Mouse (Mus musculus): ENCODE measurements at regions not wholly inside any gene's neighbourhood (a gene's known extent, or its start where the extent isn't known, plus 50 kb on each side); places are given as distances from the start of the nearest gene placed in this dataset.

DNA sequence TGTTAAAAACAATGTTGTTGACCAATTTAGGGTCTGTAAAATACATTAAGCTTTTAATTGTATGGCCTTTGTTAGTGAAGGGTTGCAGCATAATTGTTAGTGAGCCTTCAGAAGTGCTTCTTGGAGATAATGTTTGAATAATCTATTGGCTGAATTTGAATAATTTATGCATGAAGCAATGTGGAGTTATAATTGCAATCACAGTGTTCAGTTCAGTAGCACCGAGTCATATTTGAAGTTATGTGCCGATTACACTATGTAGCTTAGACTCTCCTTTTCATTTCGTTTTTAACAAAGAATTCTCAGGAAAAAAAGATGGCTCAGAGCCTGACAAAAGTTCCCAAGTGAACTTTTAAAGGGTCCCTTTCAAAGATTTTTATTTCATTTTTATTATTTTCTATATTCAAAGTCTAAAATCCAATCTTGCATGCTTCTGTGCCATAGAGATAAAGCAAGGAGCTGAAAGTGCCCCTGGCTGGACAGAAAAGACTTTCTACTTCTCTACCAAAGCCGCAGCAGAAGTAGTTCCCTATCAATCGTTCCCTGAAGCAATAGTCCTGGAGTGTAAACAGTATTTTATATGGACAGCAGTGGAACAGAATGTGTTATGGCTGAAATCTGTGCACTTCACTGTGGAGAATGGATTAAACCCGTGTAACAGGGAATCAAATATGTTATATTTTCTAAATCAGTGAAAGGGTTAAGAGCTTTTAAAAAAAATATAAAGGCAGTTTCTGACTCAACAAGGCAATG is 556.3 kb upstream of the Slc39a10 start:
- no peak overlapping the region for H3K4me3 ChIP-seq
- no peak for DNase-seq (ENCODE audit: extremely low spot score in 1 of 2, low spot score in 2 of 2)
- TF ChIP-seq CTCF (IDR thresholded peaks at IDR 0.05): no peak
- intact Hi-C loops (cut with DNase I): no loop called here
- H3K27ac ChIP-seq: no peak overlapping the region

DNA sequence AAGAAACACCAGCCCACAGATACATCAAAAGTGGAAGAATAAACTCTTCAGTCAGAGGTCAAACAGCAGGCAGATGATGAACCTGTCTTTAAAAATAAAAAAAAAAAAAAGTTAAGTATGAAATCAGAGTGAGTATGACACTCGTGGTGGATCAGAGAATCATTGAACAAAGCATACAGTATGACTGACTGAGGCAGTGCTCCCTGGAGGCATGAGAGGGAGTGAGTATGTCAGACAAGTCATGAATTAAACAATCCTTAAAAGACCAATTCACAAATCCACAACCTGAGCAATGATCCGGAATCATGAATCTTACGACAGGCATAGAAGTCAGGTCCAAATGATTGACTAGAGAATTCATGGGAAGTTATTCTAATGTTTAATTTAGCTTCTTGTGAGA is 555.4 kb upstream of the Slc39a10 start:
- Histone ChIP-seq H3K4me3 (no peak overlapping the region), H3K27ac (no peak overlapping the region)
- DNase-seq (ENCODE audit: extremely low spot score in 1 of 2, low spot score in 2 of 2): no peak
- TF ChIP-seq CTCF (IDR thresholded peaks at IDR 0.05): no peak
- intact Hi-C loops (cut with DNase I): no loop called here

DNA sequence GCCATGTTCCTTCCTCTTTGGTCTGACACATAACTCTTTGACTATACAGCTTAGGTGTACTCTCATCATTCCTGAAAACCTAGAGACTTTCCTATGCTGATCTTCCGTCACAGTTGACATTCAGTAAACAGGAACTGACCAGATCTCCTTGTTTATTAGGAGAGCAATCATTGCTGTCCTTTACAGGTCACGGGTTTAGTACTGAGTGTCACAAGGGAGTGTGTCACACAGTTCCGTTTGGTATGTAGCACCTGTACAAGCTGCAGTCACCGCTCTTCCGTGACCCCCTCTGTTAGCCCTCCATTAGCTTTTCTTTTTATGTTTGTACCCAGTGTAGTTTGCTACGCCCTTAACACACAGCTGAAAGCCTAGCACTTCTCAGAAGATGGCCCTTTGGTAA is 553.4 kb upstream of the Slc39a10 start:
- no peak overlapping the region for H3K27ac ChIP-seq
- intact Hi-C loops (cut with DNase I): no loop called here
- no peak for DNase-seq (ENCODE audit: extremely low spot score in 1 of 2, low spot score in 2 of 2)
- no peak for TF ChIP-seq CTCF (IDR thresholded peaks at IDR 0.05)
- no peak overlapping the region for H3K4me3 ChIP-seq

DNA sequence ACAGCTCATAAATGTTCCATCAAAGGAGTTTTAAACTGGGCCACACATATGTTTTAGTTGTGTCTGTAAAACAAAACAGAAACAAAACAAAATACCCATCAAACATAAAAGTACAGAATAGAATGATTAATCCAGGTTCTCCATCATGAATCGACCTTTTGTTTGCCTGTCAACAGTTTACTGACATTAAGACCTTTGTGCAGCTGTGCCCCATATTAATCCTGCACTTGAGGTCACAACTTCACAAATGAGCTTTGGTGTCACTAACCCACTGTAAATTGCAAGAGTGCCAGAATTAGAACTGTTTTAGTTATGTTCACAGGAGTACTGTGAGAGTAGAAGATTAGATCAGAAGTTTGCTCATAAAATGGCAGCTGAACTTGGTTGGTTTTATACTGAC is 540.2 kb upstream of the Slc39a10 start:
- DNase-seq (ENCODE audit: extremely low spot score in 1 of 2, low spot score in 2 of 2): no peak
- intact Hi-C loops (cut with DNase I): no loop called here
- no peak for TF ChIP-seq CTCF (IDR thresholded peaks at IDR 0.05)
- no peak overlapping the region for H3K4me3 ChIP-seq
- no peak overlapping the region for H3K27ac ChIP-seq

DNA sequence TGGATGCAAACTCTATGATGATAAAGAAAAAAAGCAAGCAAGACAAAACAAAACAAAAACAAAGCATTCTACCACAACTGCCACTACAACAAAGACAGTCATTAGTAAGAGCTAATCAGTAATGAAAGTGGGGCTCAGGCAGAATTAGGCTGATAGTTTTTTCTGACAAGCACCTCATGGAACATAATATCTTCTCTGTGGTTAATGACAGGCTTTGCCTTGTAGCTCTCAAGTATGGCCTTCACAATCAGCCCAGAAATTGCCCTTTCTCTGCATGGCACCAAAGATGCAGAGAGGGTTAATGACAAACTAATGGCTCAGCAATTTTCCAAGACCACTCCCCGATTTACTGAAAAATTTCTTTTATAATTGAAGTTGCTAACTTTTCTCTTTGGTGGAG is 512.5 kb upstream of the Slc39a10 start:
- no peak for DNase-seq (ENCODE audit: extremely low spot score in 1 of 2, low spot score in 2 of 2)
- Histone ChIP-seq H3K4me3 (no peak overlapping the region), H3K27ac (no peak overlapping the region)
- intact Hi-C loops (cut with DNase I): no loop called here
- no peak for TF ChIP-seq CTCF (IDR thresholded peaks at IDR 0.05)

DNA sequence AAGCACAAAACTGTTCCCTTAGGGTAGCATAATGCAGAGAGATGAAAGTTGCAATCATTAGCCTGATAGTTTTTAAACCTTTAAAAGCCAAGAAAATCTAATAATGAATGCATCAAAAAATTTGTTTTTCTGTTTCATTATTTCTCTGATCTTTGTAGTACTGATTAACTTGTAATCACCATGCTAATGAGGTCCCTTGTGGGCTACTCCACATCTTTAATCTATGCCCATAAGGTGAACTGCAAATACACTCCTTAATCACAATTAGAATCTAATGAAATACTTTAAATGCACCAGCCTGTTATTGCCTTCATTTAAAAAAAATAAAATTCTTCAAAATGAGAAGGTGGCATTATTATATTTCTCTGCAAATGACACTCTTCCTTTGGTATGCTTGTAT is 493.9 kb upstream of the Slc39a10 start:
- intact Hi-C loops (cut with DNase I): no loop called here
- DNase-seq (ENCODE audit: extremely low spot score in 1 of 2, low spot score in 2 of 2): no peak
- H3K27ac ChIP-seq: no peak overlapping the region
- no peak overlapping the region for H3K4me3 ChIP-seq
- TF ChIP-seq CTCF (IDR thresholded peaks at IDR 0.05): no peak

DNA sequence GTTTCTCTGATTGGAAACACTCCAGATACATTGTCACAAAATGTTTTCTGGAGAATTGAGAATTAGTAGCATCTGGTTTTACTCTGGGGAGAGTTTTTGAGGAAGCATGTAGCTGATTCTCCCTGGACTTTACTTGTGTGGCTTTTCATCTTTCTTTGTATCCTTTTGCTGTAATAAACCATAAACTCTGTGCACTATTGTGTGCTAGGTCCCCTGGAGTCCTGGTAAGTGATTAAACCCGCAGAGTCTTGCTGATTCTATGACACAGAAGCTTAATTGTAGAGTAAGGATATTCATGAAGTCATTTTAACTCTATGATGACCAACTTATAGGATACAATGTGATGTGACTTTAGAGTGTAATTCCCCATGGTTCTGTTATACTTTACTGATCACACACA is 486.1 kb upstream of the Slc39a10 start:
- DNase-seq (ENCODE audit: extremely low spot score in 1 of 2, low spot score in 2 of 2): no peak
- Histone ChIP-seq H3K4me3 (no peak overlapping the region), H3K27ac (no peak overlapping the region)
- no peak for TF ChIP-seq CTCF (IDR thresholded peaks at IDR 0.05)
- intact Hi-C loops (cut with DNase I): no loop called here

DNA sequence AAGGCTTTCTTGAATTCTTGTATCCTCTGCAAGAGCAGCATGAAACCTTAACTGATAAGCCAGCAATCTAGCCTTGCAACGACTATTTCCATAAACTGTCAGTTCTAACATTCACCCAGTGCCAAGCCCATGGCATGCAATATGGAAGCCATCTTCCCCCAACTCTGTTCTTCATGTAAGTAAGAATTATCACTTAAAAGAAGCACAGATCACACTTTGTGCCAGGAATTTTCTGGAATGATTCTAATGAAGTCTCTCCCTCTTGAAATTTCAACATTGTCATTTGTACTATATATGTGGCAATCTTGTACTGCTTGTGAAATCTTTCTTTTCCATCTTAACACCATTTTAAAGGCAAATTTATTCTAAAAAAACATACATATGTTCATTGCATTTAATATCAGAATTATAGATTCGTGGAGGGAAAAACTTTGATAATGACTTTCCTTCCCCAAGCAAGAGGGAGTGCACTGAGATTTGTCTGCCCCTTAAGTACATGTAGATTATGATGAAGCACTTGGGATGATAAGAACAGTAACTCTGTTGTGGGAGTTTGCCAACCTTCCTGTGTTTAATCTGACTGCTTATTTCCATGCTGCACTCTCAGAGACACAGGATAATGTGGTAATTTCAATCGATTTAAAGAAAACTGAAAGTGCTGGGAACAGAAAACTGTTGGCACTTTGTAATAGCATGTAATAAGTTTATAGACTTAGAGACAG is 447.2 kb upstream of the Slc39a10 start:
- intact Hi-C loops (cut with DNase I): no loop called here
- no peak for TF ChIP-seq CTCF (IDR thresholded peaks at IDR 0.05)
- no peak for DNase-seq (ENCODE audit: extremely low spot score in 1 of 2, low spot score in 2 of 2)
- Histone ChIP-seq H3K27ac (no peak overlapping the region), H3K4me3 (no peak overlapping the region)

DNA sequence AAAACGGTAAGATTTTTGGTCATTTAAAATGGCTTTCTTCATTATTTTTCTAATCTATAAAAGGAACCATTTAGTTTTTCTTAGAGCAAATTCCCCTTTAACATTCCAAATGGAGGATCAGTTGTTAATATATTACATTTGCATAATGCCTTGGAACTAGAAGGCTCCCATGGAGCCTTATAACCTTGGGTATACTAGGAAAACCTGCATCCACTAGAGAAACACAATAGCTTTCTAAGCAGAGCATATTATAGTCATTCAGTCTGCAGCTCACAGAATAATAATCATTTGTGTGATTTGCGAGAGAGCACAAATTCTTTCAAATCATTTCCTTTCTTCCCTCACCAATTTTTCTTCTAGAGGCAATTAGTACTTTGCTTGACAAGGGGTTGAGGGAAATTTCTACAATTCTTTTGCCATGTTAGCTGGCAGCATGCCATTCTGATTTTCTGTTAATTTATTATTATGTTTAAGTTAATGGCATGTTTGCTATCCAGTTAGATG is 418.0 kb upstream of the Slc39a10 start:
- H3K27ac ChIP-seq: no peak overlapping the region
- no peak for TF ChIP-seq CTCF (IDR thresholded peaks at IDR 0.05)
- intact Hi-C loops (cut with DNase I): no loop called here
- H3K4me3 ChIP-seq: no peak overlapping the region
- DNase-seq (ENCODE audit: extremely low spot score in 1 of 2, low spot score in 2 of 2): no peak

DNA sequence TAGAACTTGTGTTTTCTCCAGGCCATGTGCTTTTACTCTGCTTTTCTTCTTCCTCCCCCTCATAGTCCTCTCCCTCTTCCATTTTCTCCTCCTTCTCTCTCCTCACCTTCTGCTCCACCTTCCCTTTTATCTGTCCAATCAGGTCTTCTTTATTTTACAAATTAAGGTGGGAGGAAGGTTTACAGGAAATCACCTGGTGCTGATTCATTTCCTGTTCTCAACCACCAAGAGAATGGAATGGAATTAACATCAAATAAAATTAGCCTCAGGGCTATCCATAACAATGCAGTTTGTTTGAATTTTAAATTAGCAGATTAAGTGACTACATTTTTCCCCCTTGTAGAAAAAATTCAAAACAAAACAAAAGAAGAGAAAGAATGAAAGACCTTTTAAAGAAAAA is 414.3 kb upstream of the Slc39a10 start:
- Histone ChIP-seq H3K4me3 (no peak overlapping the region), H3K27ac (no peak overlapping the region)
- TF ChIP-seq CTCF (IDR thresholded peaks at IDR 0.05): no peak
- no peak for DNase-seq (ENCODE audit: extremely low spot score in 1 of 2, low spot score in 2 of 2)
- intact Hi-C loops (cut with DNase I): no loop called here

DNA sequence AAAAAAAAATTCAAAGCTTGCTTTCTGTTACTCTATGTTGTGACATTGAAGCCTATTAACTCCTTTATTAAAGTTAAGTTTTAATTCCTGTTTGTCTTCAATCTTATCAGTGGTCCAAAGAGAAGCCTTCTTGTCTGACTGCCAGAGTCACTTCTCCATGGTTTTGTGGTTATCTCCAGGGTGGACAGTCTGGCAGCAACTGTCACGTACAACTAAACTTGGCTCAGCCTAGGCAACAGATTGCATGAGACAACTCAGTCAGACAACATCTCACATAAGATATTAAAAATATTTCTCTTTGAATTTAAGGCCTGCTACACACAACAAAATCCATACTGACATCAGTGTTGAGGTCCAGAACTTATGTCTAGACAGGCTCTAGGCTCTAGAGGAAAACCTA is 406.7 kb upstream of the Slc39a10 start:
- intact Hi-C loops (cut with DNase I): no loop called here
- Histone ChIP-seq H3K27ac (no peak overlapping the region), H3K4me3 (no peak overlapping the region)
- TF ChIP-seq CTCF (IDR thresholded peaks at IDR 0.05): no peak
- no peak for DNase-seq (ENCODE audit: extremely low spot score in 1 of 2, low spot score in 2 of 2)

DNA sequence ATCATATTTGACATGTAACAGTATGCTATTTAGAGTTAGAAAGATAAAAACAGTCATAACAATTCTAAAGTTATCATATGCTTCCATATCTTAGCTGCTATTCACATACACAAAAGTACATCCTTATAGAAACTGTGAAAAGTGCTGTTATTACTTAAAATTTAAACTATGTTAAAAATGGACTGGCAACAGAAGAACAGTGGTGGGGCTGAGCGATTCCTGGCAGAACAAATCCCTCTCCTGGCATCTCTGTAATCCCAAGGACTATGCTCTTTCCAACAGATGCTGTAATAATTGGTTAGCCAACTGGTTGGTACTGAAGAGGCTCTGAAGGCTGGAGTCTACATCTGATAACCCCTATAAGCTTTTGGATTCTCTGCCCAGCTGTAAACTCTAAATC is 393.0 kb upstream of the Slc39a10 start:
- Histone ChIP-seq H3K4me3 (no peak overlapping the region), H3K27ac (no peak overlapping the region)
- DNase-seq (ENCODE audit: extremely low spot score in 1 of 2, low spot score in 2 of 2): no peak
- intact Hi-C loops (cut with DNase I): no loop called here
- TF ChIP-seq CTCF (IDR thresholded peaks at IDR 0.05): no peak
